Mouse (Mus musculus) brain, adult 2 months (tissue): ENCODE measurements at regions not wholly inside any gene's neighbourhood (a gene's known extent, or its start where the extent isn't known, plus 50 kb on each side); places are given as distances from the start of the nearest gene placed in this dataset.
A peak's percentile ranks its signal among the peaks of the same experiment; 100 is the strongest.

ENCODE experiments used
- DNase-seq: peaks from one replicate; pipeline ENCODE4 v3.0.0; 2011; ENCODE audit warnings: low read depth, low spot score

- DNase-seq = no peak
Observed at GRCm38 (mm10) chr13:71359112-71359511, 517.5 kb upstream of the Adamts16 start.

GRCm38 (mm10) chr13:71350787-71351186, 509.2 kb upstream of the Adamts16 start:
- no peak for DNase-seq

- no peak for DNase-seq
Observed at GRCm38 (mm10) chr13:71342921-71343320, 501.3 kb upstream of the Adamts16 start.

GRCm38 (mm10) chr13:71338700-71339099, 497.1 kb upstream of the Adamts16 start:
- DNase-seq = no peak

GRCm38 (mm10) chr13:71334925-71335324, 493.3 kb upstream of the Adamts16 start:
- no peak for DNase-seq

- no peak for DNase-seq
Observed at GRCm38 (mm10) chr13:71333146-71333545, 491.5 kb upstream of the Adamts16 start.

- no peak for DNase-seq
Observed at GRCm38 (mm10) chr13:71330321-71330720, 488.7 kb upstream of the Adamts16 start.

- peak; percentile 7 for DNase-seq
Observed at GRCm38 (mm10) chr13:71327802-71328753, 486.5 kb upstream of the Adamts16 start.

GRCm38 (mm10) chr13:71320489-71320888, 478.9 kb upstream of the Adamts16 start:
- no peak for DNase-seq

- no peak for DNase-seq
Observed at GRCm38 (mm10) chr13:71303956-71304355, 462.3 kb upstream of the Adamts16 start.

- DNase-seq = no peak
Observed at GRCm38 (mm10) chr13:71275991-71276390, 434.4 kb upstream of the Adamts16 start.

- DNase-seq = no peak
Observed at GRCm38 (mm10) chr13:71274139-71274538, 432.5 kb upstream of the Adamts16 start.

- DNase-seq = no peak
Observed at GRCm38 (mm10) chr13:71273485-71273884, 431.9 kb upstream of the Adamts16 start.

- no peak for DNase-seq
Observed at GRCm38 (mm10) chr13:71273067-71273466, 431.5 kb upstream of the Adamts16 start.

GRCm38 (mm10) chr13:71272431-71272830, 430.8 kb upstream of the Adamts16 start:
- no peak for DNase-seq

GRCm38 (mm10) chr13:71271727-71272418, 430.3 kb upstream of the Adamts16 start:
- peak; percentile 49 for DNase-seq

- no peak for DNase-seq
Observed at GRCm38 (mm10) chr13:71270370-71270769, 428.8 kb upstream of the Adamts16 start.

- no peak for DNase-seq
Observed at GRCm38 (mm10) chr13:71269496-71269895, 427.9 kb upstream of the Adamts16 start.

GRCm38 (mm10) chr13:71263315-71263878, 421.8 kb upstream of the Adamts16 start:
- peak; percentile 23 for DNase-seq

- no peak for DNase-seq
Observed at GRCm38 (mm10) chr13:71262575-71263295, 421.1 kb upstream of the Adamts16 start.

- no peak for DNase-seq
Observed at GRCm38 (mm10) chr13:71254016-71254415, 412.4 kb upstream of the Adamts16 start.
